Mouse (Mus musculus): ENCODE measurements around the gene Col4a3bp. TPM values are rescaled to one million over a fixed set of nuclear protein-coding genes. Genes with fewer than 3 reads are reported as not detected.
A peak's percentile ranks its signal among the peaks of the same experiment; 100 is the strongest.

Gene Col4a3bp
- polyA plus RNA-seq, 1 experiment = 24.9 TPM

GRCm38 (mm10) chr13:96528776-96529175 is 13.6 kb upstream of the Col4a3bp start:
- Histone ChIP-seq H3K4me3 (ENCODE audit: insufficient read depth, low read depth, low read length) (no peak overlapping the region), H3K4me1 (ENCODE audit: control insufficient read depth, insufficient read depth, insufficient read length, low read length) (peaks cover 4% of the 10 kb centered on the region), H3K27ac (replicated peaks; ENCODE audit: low read depth, low read length) (no peak overlapping the region)

GRCm38 (mm10) chr13:96529542-96529941 is 12.9 kb upstream of the Col4a3bp start:
- no peak overlapping the region for H3K4me3 ChIP-seq (ENCODE audit: insufficient read depth, low read depth, low read length)
- no peak overlapping the region for H3K27ac ChIP-seq (replicated peaks; ENCODE audit: low read depth, low read length)
- peaks cover 4% of the 10 kb centered on the region for H3K4me1 ChIP-seq (ENCODE audit: control insufficient read depth, insufficient read depth, insufficient read length, low read length)

GRCm38 (mm10) chr13:96530064-96530463 is 12.4 kb upstream of the Col4a3bp start:
- no peak overlapping the region for H3K27ac ChIP-seq (replicated peaks; ENCODE audit: low read depth, low read length)
- peaks cover 4% of the 10 kb centered on the region for H3K4me1 ChIP-seq (ENCODE audit: control insufficient read depth, insufficient read depth, insufficient read length, low read length)
- H3K4me3 ChIP-seq (ENCODE audit: insufficient read depth, low read depth, low read length) = no peak overlapping the region

- Histone ChIP-seq H3K27ac (replicated peaks; ENCODE audit: low read depth, low read length) (0 out of 2 replicates have a peak overlapping the region, but pooled peaks have one; percentile 4), H3K4me1 (ENCODE audit: control insufficient read depth, insufficient read depth, insufficient read length, low read length) (peaks cover 4% of the 10 kb centered on the region), H3K4me3 (ENCODE audit: insufficient read depth, low read depth, low read length) (no peak overlapping the region)
Measured at GRCm38 (mm10) chr13:96532176-96532575, 10.2 kb upstream of the Col4a3bp start.

GRCm38 (mm10) chr13:96533742-96534141 is 8.7 kb upstream of the Col4a3bp start:
- peaks cover 4% of the 10 kb centered on the region; the same call in 1 of the 2 replicates for H3K4me1 ChIP-seq (ENCODE audit: control insufficient read depth, insufficient read depth, insufficient read length, low read length)
- no peak overlapping the region for H3K27ac ChIP-seq (replicated peaks; ENCODE audit: low read depth, low read length)
- no peak overlapping the region for H3K4me3 ChIP-seq (ENCODE audit: insufficient read depth, low read depth, low read length)

- H3K4me1 ChIP-seq (ENCODE audit: control insufficient read depth, insufficient read depth, insufficient read length, low read length) = peaks cover 3% of the 10 kb centered on the region; the same call in 1 of the 2 replicates
- no peak overlapping the region for H3K27ac ChIP-seq (replicated peaks; ENCODE audit: low read depth, low read length)
- H3K4me3 ChIP-seq (ENCODE audit: insufficient read depth, low read depth, low read length) = no peak overlapping the region
Measured at GRCm38 (mm10) chr13:96536821-96537572, 5.4 kb upstream of the Col4a3bp start.

- H3K4me3 ChIP-seq (ENCODE audit: insufficient read depth, low read depth, low read length) = no peak overlapping the region
- no peaks in the 10 kb centered on the region for H3K4me1 ChIP-seq (ENCODE audit: control insufficient read depth, insufficient read depth, insufficient read length, low read length)
- H3K27ac ChIP-seq (replicated peaks; ENCODE audit: low read depth, low read length) = no peak overlapping the region
Measured at GRCm38 (mm10) chr13:96538103-96538502, 4.3 kb upstream of the Col4a3bp start.

- Histone ChIP-seq H3K27ac (replicated peaks; ENCODE audit: low read depth, low read length) (no peak overlapping the region), H3K4me3 (ENCODE audit: insufficient read depth, low read depth, low read length) (0 out of 2 replicates have a peak overlapping the region, but pooled peaks have one; percentile 15), H3K4me1 (ENCODE audit: control insufficient read depth, insufficient read depth, insufficient read length, low read length) (no peaks in the 10 kb centered on the region)
Measured at GRCm38 (mm10) chr13:96541381-96541780, 1.0 kb upstream of the Col4a3bp start.

GRCm38 (mm10) chr13:96542901-96543891 is 778 bp downstream of the Col4a3bp start:
- H3K4me3 ChIP-seq (ENCODE audit: insufficient read depth, low read depth, low read length) = peak overlapping the region; percentile 94
- H3K27ac ChIP-seq (replicated peaks; ENCODE audit: low read depth, low read length) = peak overlapping the region; percentile 93
- no peaks in the 10 kb centered on the region for H3K4me1 ChIP-seq (ENCODE audit: control insufficient read depth, insufficient read depth, insufficient read length, low read length)

- no peak overlapping the region for H3K27ac ChIP-seq (replicated peaks; ENCODE audit: low read depth, low read length)
- no peak overlapping the region for H3K4me3 ChIP-seq (ENCODE audit: insufficient read depth, low read depth, low read length)
- H3K4me1 ChIP-seq (ENCODE audit: control insufficient read depth, insufficient read depth, insufficient read length, low read length) = no peaks in the 10 kb centered on the region
Measured at GRCm38 (mm10) chr13:96544506-96544905, 2.1 kb downstream of the Col4a3bp start.

- no peak overlapping the region for H3K27ac ChIP-seq (replicated peaks; ENCODE audit: low read depth, low read length)
- no peaks in the 10 kb centered on the region for H3K4me1 ChIP-seq (ENCODE audit: control insufficient read depth, insufficient read depth, insufficient read length, low read length)
Measured at GRCm38 (mm10) chr13:96547250-96547649, 4.8 kb downstream of the Col4a3bp start.

GRCm38 (mm10) chr13:96547941-96548340 is 5.5 kb downstream of the Col4a3bp start:
- H3K27ac ChIP-seq (replicated peaks; ENCODE audit: low read depth, low read length) = no peak overlapping the region
- no peak overlapping the region for H3K4me3 ChIP-seq (ENCODE audit: insufficient read depth, low read depth, low read length)
- no peaks in the 10 kb centered on the region for H3K4me1 ChIP-seq (ENCODE audit: control insufficient read depth, insufficient read depth, insufficient read length, low read length)

More at GRCm38 (mm10) chr13:96547250-96547649, 4.8 kb downstream of the Col4a3bp start:
- no peak overlapping the region for H3K4me3 ChIP-seq (ENCODE audit: insufficient read depth, low read depth, low read length)

GRCm38 (mm10) chr13:96555099-96555498 is 12.7 kb downstream of the Col4a3bp start:
- H3K27ac ChIP-seq (replicated peaks; ENCODE audit: low read depth, low read length) = no peak overlapping the region
- no peak overlapping the region for H3K4me3 ChIP-seq (ENCODE audit: insufficient read depth, low read depth, low read length)
- peaks cover 8% of the 10 kb centered on the region for H3K4me1 ChIP-seq (ENCODE audit: control insufficient read depth, insufficient read depth, insufficient read length, low read length)

- H3K4me1 ChIP-seq (ENCODE audit: control insufficient read depth, insufficient read depth, insufficient read length, low read length) = no peaks in the 10 kb centered on the region; the same call in 1 of the 2 replicates
- H3K27ac ChIP-seq (replicated peaks; ENCODE audit: low read depth, low read length) = no peak overlapping the region
- no peak overlapping the region for H3K4me3 ChIP-seq (ENCODE audit: insufficient read depth, low read depth, low read length)
Measured at GRCm38 (mm10) chr13:96567977-96568376, 25.6 kb downstream of the Col4a3bp start.

All from brown adipose tissue, adult 24 weeks (tissue).